Mouse (Mus musculus) limb, embryonic 11.5 days (tissue): Measurements from ENCODE around the gene Hnrnph1. TPM values are rescaled to one million over a fixed set of nuclear protein-coding genes. Genes with fewer than 3 reads are reported as not detected.
A peak's percentile ranks its signal among the peaks of the same experiment; 100 is the strongest.

Experiments
- ATAC-seq: fragments of 200-750 bp; cut with Nextera tagmentation; 2 replicates; pipeline ENCODE4 v1.8.0; 2017; ENCODE audit warnings: low read depth; ENCODE audit not compliant: insufficient number of reproducible peaks, low FRiP score, low TSS enrichment
- DNase-seq: peaks from one replicate; pipeline ENCODE4 v3.0.0-alpha.2; 2015; ENCODE audit warnings: low spot score
- H3K27ac ChIP-seq: fragments of 300-500 bp; sonication (generic); replicated peaks from 2 replicates; pipeline ENCODE4 v1.5.1; 2014; ENCODE audit warnings: low read depth, mild to moderate bottlenecking, low read length
- H3K27me3 ChIP-seq: fragments of 300-500 bp; sonication (generic); 2 replicates; pipeline ENCODE4 v1.6.1; 2014; ENCODE audit warnings: mild to moderate bottlenecking, low read length, mixed read lengths; ENCODE audit not compliant: control insufficient read depth, insufficient read depth
- H3K36me3 ChIP-seq: fragments of 300-500 bp; sonication (generic); 2 replicates; pipeline ENCODE4 v1.6.1; 2014; ENCODE audit warnings: mild to moderate bottlenecking, low read length, moderate library complexity, mixed read lengths; ENCODE audit not compliant: control insufficient read depth, insufficient read depth
- H3K4me1 ChIP-seq: fragments of 300-500 bp; sonication (generic); 2 replicates; pipeline ENCODE4 v1.6.1; 2014; ENCODE audit warnings: low read length, mixed read lengths; ENCODE audit not compliant: control insufficient read depth, insufficient read depth
- H3K4me2 ChIP-seq: fragments of 300-500 bp; sonication (generic); 2 replicates; pipeline ENCODE4 v1.6.1; 2014; ENCODE audit warnings: low read depth, mild to moderate bottlenecking, moderate library complexity; ENCODE audit not compliant: severe bottlenecking
- H3K4me3 ChIP-seq: fragments of 300-500 bp; sonication (generic); 2 replicates; pipeline ENCODE4 v1.5.1; 2014; ENCODE audit warnings: low read depth, low read length
- H3K9ac ChIP-seq: fragments of 300-500 bp; sonication (generic); 2 replicates; pipeline ENCODE4 v1.6.1; 2014; ENCODE audit warnings: mild to moderate bottlenecking, low read length
- H3K9me3 ChIP-seq: fragments of 300-500 bp; sonication (generic); 2 replicates; pipeline ENCODE4 v1.6.1; 2016; ENCODE audit warnings: low read length; ENCODE audit not compliant: control insufficient read depth
- WGBS: fragments of 180-500 bp; shearing (Covaris S2); extraction: QIAGEN DNeasy Blood & Tissue Kit; methylation state at CpG from one replicate; pipeline ENCODE4 v1.1.7; 2014; 5-methylcytosine and 5-hydroxymethylcytosine counted together
- polyA plus RNA-seq: library from polyadenylated mRNA; unstranded; fragments of >200 nt; fragmentation: Nextera tagmentation; extraction: Ambion mirVana; gene quantifications from 2 replicates; pipeline ENCODE4 v1.2.1, GENCODE M21; 2014

Hnrnph1 gene
- polyA plus RNA-seq, 1 experiment from 2014 or later, result 809 TPM

- Histone ChIP-seq H3K4me3 (no peak overlapping the region), H3K9me3 (no peaks in the 10 kb centered on the region), H3K27me3 (no peaks in the 10 kb centered on the region), H3K9ac (no peak overlapping the region), H3K27ac (no peak overlapping the region), H3K4me2 (no peak overlapping the region), H3K36me3 (no peaks in the 10 kb centered on the region; the same call in none of the 2 replicates), H3K4me1 (peaks cover 10% of the 10 kb centered on the region)
- ATAC-seq, result no peak
- DNase-seq, result no peak
- 90% methylated on average over 5 of the region's 5 CpGs for WGBS
Measured at GRCm38 (mm10) chr11:50375421-50375820, 1.4 kb upstream of the Hnrnph1 start.

GRCm38 (mm10) chr11:50376156-50376790 is 517 bp upstream of the Hnrnph1 start:
- Histone ChIP-seq H3K4me1 (peaks cover 10% of the 10 kb centered on the region), H3K4me3 (peak overlapping the region; percentile 99), H3K36me3 (peaks cover under 1% of the 10 kb centered on the region), H3K27ac (peak overlapping the region; percentile 98), H3K9ac (peak overlapping the region; percentile 93), H3K9me3 (no peaks in the 10 kb centered on the region), H3K4me2 (peak overlapping the region; percentile 79), H3K27me3 (no peaks in the 10 kb centered on the region)
- no peak for ATAC-seq
- 19% methylated on average over 10 of the region's 10 CpGs for WGBS
- no peak for DNase-seq

GRCm38 (mm10) chr11:50377892-50378684 is 1.3 kb downstream of the Hnrnph1 start:
- 1% methylated on average over 70 of the region's 71 CpGs for WGBS
- Histone ChIP-seq H3K4me1 (peaks cover 10% of the 10 kb centered on the region), H3K27ac (peak overlapping the region; percentile 99), H3K9me3 (no peaks in the 10 kb centered on the region), H3K4me3 (peak overlapping the region; percentile 99), H3K4me2 (peak overlapping the region; percentile 62), H3K27me3 (no peaks in the 10 kb centered on the region), H3K9ac (peak overlapping the region; percentile 99), H3K36me3 (peaks cover 7% of the 10 kb centered on the region)
- peak; percentile 90 for DNase-seq
- peak; percentile 67 for ATAC-seq

GRCm38 (mm10) chr11:50379023-50379752 is 2.4 kb downstream of the Hnrnph1 start:
- H3K9me3 ChIP-seq, result no peaks in the 10 kb centered on the region
- H3K4me3 ChIP-seq, result peak overlapping the region; percentile 99
- WGBS, result 75% methylated on average over 12 of the region's 12 CpGs
- H3K4me2 ChIP-seq, result peak overlapping the region; percentile 62
- DNase-seq (no peak), ATAC-seq (no peak)
- H3K27ac ChIP-seq, result no peak overlapping the region
- peak overlapping the region; percentile 99 for H3K9ac ChIP-seq
- peaks cover 7% of the 10 kb centered on the region for H3K36me3 ChIP-seq
- no peaks in the 10 kb centered on the region for H3K27me3 ChIP-seq
- H3K4me1 ChIP-seq, result peaks cover 10% of the 10 kb centered on the region

- ATAC-seq (no peak), DNase-seq (no peak)
- 70% methylated on average over 4 of the region's 4 CpGs for WGBS
- Histone ChIP-seq H3K36me3 (peaks cover 9% of the 10 kb centered on the region), H3K4me2 (peak overlapping the region; percentile 13; the same call in 1 of the 2 replicates), H3K4me3 (no peak overlapping the region), H3K9ac (no peak overlapping the region), H3K27ac (no peak overlapping the region), H3K4me1 (peaks cover 7% of the 10 kb centered on the region), H3K9me3 (no peaks in the 10 kb centered on the region), H3K27me3 (no peaks in the 10 kb centered on the region)
Measured at GRCm38 (mm10) chr11:50381311-50381710, 4.5 kb downstream of the Hnrnph1 start.

GRCm38 (mm10) chr11:50387167-50387679 is 10.4 kb downstream of the Hnrnph1 start:
- WGBS, result 76% methylated on average over 3 of the region's 3 CpGs
- DNase-seq (no peak), ATAC-seq (no peak)
- H3K4me1 ChIP-seq, result no peaks in the 10 kb centered on the region
- H3K4me3 ChIP-seq, result no peak overlapping the region
- H3K9ac ChIP-seq, result no peak overlapping the region
- no peak overlapping the region for H3K4me2 ChIP-seq
- H3K36me3 ChIP-seq, result peaks cover 18% of the 10 kb centered on the region
- no peak overlapping the region for H3K27ac ChIP-seq
- H3K9me3 ChIP-seq, result no peaks in the 10 kb centered on the region
- H3K27me3 ChIP-seq, result no peaks in the 10 kb centered on the region

- Histone ChIP-seq H3K4me2 (no peak overlapping the region), H3K4me3 (no peak overlapping the region), H3K9ac (no peak overlapping the region), H3K27ac (no peak overlapping the region), H3K36me3 (peaks cover 14% of the 10 kb centered on the region), H3K9me3 (no peaks in the 10 kb centered on the region), H3K4me1 (no peaks in the 10 kb centered on the region), H3K27me3 (no peaks in the 10 kb centered on the region)
- WGBS, result 87% methylated on average over 4 of the region's 4 CpGs
- DNase-seq (no peak), ATAC-seq (no peak)
Measured at GRCm38 (mm10) chr11:50387697-50388096, 10.9 kb downstream of the Hnrnph1 start.

- Histone ChIP-seq H3K9me3 (no peaks in the 10 kb centered on the region), H3K4me3 (no peak overlapping the region), H3K4me2 (no peak overlapping the region), H3K27me3 (no peaks in the 10 kb centered on the region), H3K36me3 (peaks cover 13% of the 10 kb centered on the region), H3K9ac (no peak overlapping the region), H3K27ac (no peak overlapping the region), H3K4me1 (no peaks in the 10 kb centered on the region)
- ATAC-seq, result no peak
- no peak for DNase-seq
- WGBS, result 97% methylated on average over 3 of the region's 3 CpGs
Measured at GRCm38 (mm10) chr11:50388217-50388929, 11.6 kb downstream of the Hnrnph1 start.
